Mouse (Mus musculus) hindbrain, embryonic 16.5 days (tissue): ENCODE data around the gene Slc26a8. TPM values are rescaled to one million over a fixed set of nuclear protein-coding genes. Genes with fewer than 3 reads are reported as not detected.

ENCODE experiments used
- ATAC-seq: fragments of 200-750 bp; cut with Nextera tagmentation; 2 replicates; pipeline ENCODE4 v1.8.0; 2017; ENCODE audit warnings: moderate TSS enrichment, moderate library complexity
- H3K27ac ChIP-seq: fragments of 300-500 bp; sonication (generic); 2 replicates; pipeline ENCODE4 v1.5.1; 2014; ENCODE audit warnings: low read depth, mild to moderate bottlenecking, control low read depth, low read length, moderate library complexity
- H3K27me3 ChIP-seq: fragments of 300-500 bp; sonication (generic); replicated peaks from 2 replicates; pipeline ENCODE4 v1.6.1; 2014; ENCODE audit warnings: low read length; ENCODE audit not compliant: control insufficient read depth, insufficient read depth
- H3K36me3 ChIP-seq: fragments of 300-500 bp; sonication (generic); 2 replicates; pipeline ENCODE4 v1.6.1; 2014; ENCODE audit warnings: mild to moderate bottlenecking, low read length, moderate library complexity, mixed read lengths; ENCODE audit not compliant: control insufficient read depth, insufficient read depth
- H3K4me1 ChIP-seq: fragments of 300-500 bp; sonication (generic); 2 replicates; pipeline ENCODE4 v1.6.1; 2014; ENCODE audit warnings: low read depth, low read length; ENCODE audit not compliant: control insufficient read depth, insufficient read depth
- H3K4me2 ChIP-seq: fragments of 300-500 bp; sonication (generic); 2 replicates; pipeline ENCODE4 v1.6.1; 2014; ENCODE audit warnings: mild to moderate bottlenecking, low read length, control low read depth, moderate library complexity
- H3K4me3 ChIP-seq: fragments of 300-500 bp; sonication (generic); 2 replicates; pipeline ENCODE4 v1.5.1; 2014; ENCODE audit warnings: mild to moderate bottlenecking, low read length, control low read depth, moderate library complexity
- H3K9ac ChIP-seq: fragments of 300-500 bp; sonication (generic); 2 replicates; pipeline ENCODE4 v1.6.1; 2014; ENCODE audit warnings: low read depth, mild to moderate bottlenecking, control low read depth, low read length, moderate library complexity
- H3K9me3 ChIP-seq: fragments of 300-500 bp; sonication (generic); 2 replicates; pipeline ENCODE4 v1.6.1; 2014; ENCODE audit warnings: mild to moderate bottlenecking, low read length, moderate library complexity; ENCODE audit not compliant: control insufficient read depth
- WGBS: fragments of 180-500 bp; shearing (Covaris S2); extraction: QIAGEN DNeasy Blood & Tissue Kit; methylation state at CpG from one replicate; pipeline ENCODE4 v1.1.7; 2014; 5-methylcytosine and 5-hydroxymethylcytosine counted together
- polyA plus RNA-seq: library from polyadenylated mRNA; unstranded; fragments of >200 nt; fragmentation: Nextera tagmentation; extraction: Ambion mirVana; gene quantifications from 2 replicates; pipeline ENCODE4 v1.2.1, GENCODE M21; 2015

The Slc26a8 gene
- polyA plus RNA-seq, 1 experiment from 2014 or later: 1.4 TPM

DNA sequence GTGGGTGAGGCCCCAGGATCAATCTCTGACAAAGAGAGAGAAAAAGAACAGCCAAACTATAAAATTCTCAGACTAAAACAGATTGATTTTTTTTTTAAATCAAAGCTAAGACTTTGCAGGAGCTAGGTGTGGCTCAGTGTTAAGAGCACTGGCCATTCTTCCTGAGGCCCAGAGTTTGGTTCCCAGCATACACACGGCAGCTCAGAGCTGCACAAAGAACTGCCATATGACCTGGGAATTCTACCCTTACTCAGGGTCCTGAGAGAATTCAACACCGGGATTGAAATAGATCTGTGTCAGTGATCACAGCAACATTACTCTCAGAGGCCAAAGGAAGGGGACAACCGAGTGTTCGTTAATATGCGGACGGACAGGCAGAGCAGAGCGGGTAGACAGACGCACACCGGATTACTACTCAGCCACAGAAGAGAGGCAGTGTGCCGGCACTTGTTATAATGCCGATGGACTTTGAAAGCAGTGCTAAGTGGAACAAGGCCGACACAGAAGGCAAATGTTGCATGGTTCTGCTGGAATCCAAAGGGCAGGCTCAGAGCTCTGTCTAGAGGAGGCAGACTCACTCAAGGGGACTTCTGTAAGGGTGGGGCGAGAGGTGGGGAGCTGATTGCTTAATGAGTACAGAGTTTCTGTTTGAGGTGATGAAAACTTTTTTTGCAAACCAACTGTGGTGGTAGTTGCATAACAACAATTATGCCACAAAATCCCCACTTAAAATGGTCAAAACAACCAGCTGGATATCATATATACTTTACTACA, 7.5 kb downstream of the Slc26a8 start:
- no peaks in the 10 kb centered on the region for H3K4me1 ChIP-seq
- H3K27me3 ChIP-seq: no peaks in the 10 kb centered on the region
- H3K9ac ChIP-seq: no peak overlapping the region
- no peak for ATAC-seq
- H3K36me3 ChIP-seq: no peaks in the 10 kb centered on the region
- H3K4me3 ChIP-seq: no peak overlapping the region
- no peak overlapping the region for H3K4me2 ChIP-seq
- H3K9me3 ChIP-seq: no peaks in the 10 kb centered on the region
- WGBS: 86% methylated on average over 13 of the region's 13 CpGs
- no peak overlapping the region for H3K27ac ChIP-seq

DNA sequence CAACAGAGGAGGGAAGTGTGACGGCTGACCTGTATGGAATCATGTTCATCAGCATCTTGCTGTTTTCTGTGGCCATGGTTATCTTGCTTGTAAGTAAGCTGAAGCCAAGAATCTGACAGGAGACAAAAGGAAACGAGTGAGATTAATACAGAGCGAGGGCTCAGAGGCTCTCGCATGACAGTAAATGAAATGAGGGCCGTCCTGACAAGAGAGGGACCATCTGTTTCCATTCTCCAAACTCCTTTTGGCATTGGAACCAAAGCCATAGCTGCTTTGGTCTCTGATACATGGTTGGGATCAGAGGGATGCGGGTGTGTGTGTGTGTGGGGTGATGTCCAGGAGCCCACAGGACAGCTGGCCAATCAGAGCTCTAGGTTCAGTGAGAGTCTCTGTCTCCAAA, 30.5 kb downstream of the Slc26a8 start:
- no peaks in the 10 kb centered on the region for H3K36me3 ChIP-seq
- 50% methylated on average over 6 of the region's 6 CpGs for WGBS
- H3K4me3 ChIP-seq: no peak overlapping the region
- H3K27ac ChIP-seq: no peak overlapping the region
- H3K27me3 ChIP-seq: no peaks in the 10 kb centered on the region
- H3K9me3 ChIP-seq: no peaks in the 10 kb centered on the region
- H3K4me2 ChIP-seq: no peak overlapping the region
- no peak for ATAC-seq
- H3K4me1 ChIP-seq: peaks cover 2% of the 10 kb centered on the region; the same call in 1 of the 2 replicates
- no peak overlapping the region for H3K9ac ChIP-seq

- H3K4me1 ChIP-seq: peaks cover 2% of the 10 kb centered on the region; the same call in 1 of the 2 replicates
- H3K9me3 ChIP-seq: no peaks in the 10 kb centered on the region
- no peaks in the 10 kb centered on the region for H3K27me3 ChIP-seq
- ATAC-seq: no peak
- no peak overlapping the region for H3K4me2 ChIP-seq
- no peak overlapping the region for H3K27ac ChIP-seq
- no peaks in the 10 kb centered on the region for H3K36me3 ChIP-seq
- H3K4me3 ChIP-seq: no peak overlapping the region
- H3K9ac ChIP-seq: no peak overlapping the region
- WGBS: 17% methylated on average over 4 of the region's 4 CpGs
Observed at GRCm38 (mm10) chr17:28657936-28658335, 32.1 kb downstream of the Slc26a8 start.

DNA sequence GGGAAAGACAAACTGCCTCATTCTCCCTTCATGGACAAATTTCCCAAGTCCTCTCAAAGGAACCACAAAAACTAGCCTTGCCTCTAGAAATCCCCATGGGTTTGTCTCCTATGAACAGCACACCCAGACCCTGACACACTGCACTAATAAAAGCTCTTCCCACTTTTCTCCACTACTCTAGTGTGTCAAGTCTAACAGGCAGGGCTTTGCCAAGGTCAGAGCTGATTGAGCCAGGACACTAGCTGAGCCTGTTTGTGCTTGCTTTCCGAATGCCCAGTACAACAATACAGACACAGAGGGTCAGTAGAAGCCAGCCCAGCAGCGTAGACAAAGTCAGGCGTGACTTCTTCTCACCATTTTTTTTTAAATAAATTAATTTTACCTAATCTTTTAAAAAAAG, 39.8 kb downstream of the Slc26a8 start:
- Histone ChIP-seq H3K4me3 (no peak overlapping the region), H3K36me3 (no peaks in the 10 kb centered on the region), H3K4me1 (no peaks in the 10 kb centered on the region), H3K9ac (no peak overlapping the region), H3K4me2 (no peak overlapping the region), H3K27me3 (no peaks in the 10 kb centered on the region), H3K27ac (no peak overlapping the region), H3K9me3 (no peaks in the 10 kb centered on the region)
- WGBS: 76% methylated on average over 3 of the region's 3 CpGs
- ATAC-seq: no peak

GRCm38 (mm10) chr17:28648607-28649370, 41.2 kb downstream of the Slc26a8 start:
- H3K36me3 ChIP-seq: no peaks in the 10 kb centered on the region
- WGBS: 53% methylated on average over 6 of the region's 6 CpGs
- no peak overlapping the region for H3K4me3 ChIP-seq
- no peaks in the 10 kb centered on the region for H3K4me1 ChIP-seq
- no peaks in the 10 kb centered on the region for H3K9me3 ChIP-seq
- ATAC-seq: no peak
- no peak overlapping the region for H3K4me2 ChIP-seq
- H3K27me3 ChIP-seq: no peaks in the 10 kb centered on the region
- H3K27ac ChIP-seq: no peak overlapping the region
- H3K9ac ChIP-seq: no peak overlapping the region

GRCm38 (mm10) chr17:28646221-28646620, 43.8 kb downstream of the Slc26a8 start:
- Histone ChIP-seq H3K9ac (no peak overlapping the region), H3K4me3 (no peak overlapping the region), H3K9me3 (no peaks in the 10 kb centered on the region), H3K27me3 (no peaks in the 10 kb centered on the region), H3K4me1 (no peaks in the 10 kb centered on the region), H3K4me2 (no peak overlapping the region), H3K27ac (no peak overlapping the region), H3K36me3 (no peaks in the 10 kb centered on the region)
- no peak for ATAC-seq
- 72% methylated on average over 3 of the region's 3 CpGs for WGBS

GRCm38 (mm10) chr17:28644112-28644511, 45.9 kb downstream of the Slc26a8 start:
- ATAC-seq: no peak
- Histone ChIP-seq H3K4me2 (no peak overlapping the region), H3K4me3 (no peak overlapping the region), H3K27me3 (no peaks in the 10 kb centered on the region), H3K9ac (no peak overlapping the region), H3K36me3 (no peaks in the 10 kb centered on the region), H3K4me1 (no peaks in the 10 kb centered on the region), H3K27ac (no peak overlapping the region), H3K9me3 (no peaks in the 10 kb centered on the region)
- 51% methylated on average over 4 of the region's 4 CpGs for WGBS

GRCm38 (mm10) chr17:28643697-28644096, 46.3 kb downstream of the Slc26a8 start:
- Histone ChIP-seq H3K27me3 (no peaks in the 10 kb centered on the region), H3K4me1 (no peaks in the 10 kb centered on the region), H3K9me3 (no peaks in the 10 kb centered on the region), H3K4me3 (no peak overlapping the region), H3K9ac (no peak overlapping the region), H3K27ac (no peak overlapping the region), H3K36me3 (no peaks in the 10 kb centered on the region), H3K4me2 (no peak overlapping the region)
- WGBS: 36% methylated on average over 3 of the region's 3 CpGs
- ATAC-seq: no peak

DNA sequence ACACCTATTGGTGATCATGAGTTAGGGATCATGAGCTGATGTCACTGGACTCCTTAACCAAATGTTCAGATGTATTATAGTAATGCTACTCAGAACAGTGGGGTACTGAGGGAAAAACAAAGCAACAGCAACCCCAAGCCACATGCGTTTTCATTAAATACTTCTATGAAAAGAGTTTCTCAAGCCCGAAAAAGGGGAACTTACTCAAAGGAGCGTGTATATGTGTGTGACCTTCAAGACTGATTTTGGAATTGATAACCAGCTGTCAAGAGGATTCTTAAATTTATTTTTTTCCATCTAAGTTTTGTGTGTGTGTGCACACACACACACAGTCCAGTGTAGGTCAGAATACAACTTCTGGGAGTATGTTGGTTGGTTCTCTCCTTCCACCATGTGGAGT, 49.9 kb downstream of the Slc26a8 start:
- H3K4me1 ChIP-seq: no peaks in the 10 kb centered on the region; the same call in 1 of the 2 replicates
- no peak overlapping the region for H3K4me3 ChIP-seq
- H3K9ac ChIP-seq: no peak overlapping the region
- ATAC-seq: no peak
- H3K27ac ChIP-seq: no peak overlapping the region
- H3K9me3 ChIP-seq: no peaks in the 10 kb centered on the region
- no peak overlapping the region for H3K4me2 ChIP-seq
- H3K27me3 ChIP-seq: no peaks in the 10 kb centered on the region
- WGBS: 87% methylated on average over 3 of the region's 3 CpGs
- H3K36me3 ChIP-seq: no peaks in the 10 kb centered on the region
